Mouse (Mus musculus) lung, postnatal 0 days (tissue): Measurements from ENCODE around the gene Gm20388.

Experiments
- CTCF ChIP-seq: IDR thresholded peaks from 2 replicates; pipeline ENCODE4 v1.5.1; 2016; ENCODE audit warnings: antibody characterized with exemption, mild to moderate bottlenecking
- EP300 ChIP-seq: IDR thresholded peaks from 2 replicates; pipeline ENCODE4 v1.6.1; 2016; ENCODE audit warnings: antibody characterized with exemption, mild to moderate bottlenecking, control low read depth

- TF ChIP-seq CTCF (no peak), EP300 (no peak)
Observed at GRCm38 (mm10) chr8:120614491-120614890, 703.9 kb downstream of the Gm20388 start.
